Mouse (Mus musculus) liver, embryonic 15.5 days (tissue): ENCODE results near the gene Ccdc162. TPM values are rescaled to one million over a fixed set of nuclear protein-coding genes. Genes with fewer than 3 reads are reported as not detected.

Source experiments
- ATAC-seq: fragments of 200-750 bp; cut with Nextera tagmentation; 2 replicates; pipeline ENCODE4 v1.8.0; 2017; ENCODE audit warnings: moderate number of reproducible peaks, mild to moderate bottlenecking, moderate library complexity; ENCODE audit not compliant: insufficient read depth
- H3K27ac ChIP-seq: fragments of 300-500 bp; sonication (generic); replicated peaks from 2 replicates; pipeline ENCODE4 v1.5.1; 2015; ENCODE audit warnings: mild to moderate bottlenecking, inconsistent platforms
- H3K27me3 ChIP-seq: fragments of 300-500 bp; sonication (generic); 2 replicates; pipeline ENCODE4 v1.6.1; 2015; ENCODE audit warnings: mild to moderate bottlenecking, inconsistent platforms
- H3K36me3 ChIP-seq: fragments of 300-500 bp; sonication (generic); replicated peaks from 2 replicates; pipeline ENCODE4 v1.6.1; 2015; ENCODE audit warnings: moderate library complexity, mild to moderate bottlenecking, inconsistent platforms
- H3K4me1 ChIP-seq: fragments of 300-500 bp; sonication (generic); replicated peaks from 2 replicates; pipeline ENCODE4 v1.6.1; 2015; ENCODE audit warnings: inconsistent platforms
- H3K4me2 ChIP-seq: fragments of 300-500 bp; sonication (generic); 2 replicates; pipeline ENCODE4 v1.6.1; 2015; ENCODE audit warnings: moderate library complexity, mild to moderate bottlenecking, inconsistent platforms
- H3K4me3 ChIP-seq: fragments of 300-500 bp; sonication (generic); replicated peaks from 2 replicates; pipeline ENCODE4 v1.5.1; 2015; ENCODE audit warnings: mild to moderate bottlenecking, inconsistent platforms
- H3K9ac ChIP-seq: fragments of 300-500 bp; sonication (generic); 2 replicates; pipeline ENCODE4 v1.6.1; 2015; ENCODE audit warnings: moderate library complexity, mild to moderate bottlenecking, inconsistent platforms
- H3K9me3 ChIP-seq: fragments of 300-500 bp; sonication (generic); replicated peaks from 2 replicates; pipeline ENCODE4 v1.6.1; 2016; ENCODE audit warnings: inconsistent platforms
- WGBS: fragments of 180-500 bp; shearing (Covaris S2); methylation state at CpG from one replicate; pipeline ENCODE4 v1.1.7; 2015; ENCODE audit warnings: mixed read lengths; ENCODE audit not compliant: insufficient replicate concordance; 5-methylcytosine and 5-hydroxymethylcytosine counted together
- polyA plus RNA-seq: library from polyadenylated mRNA; unstranded; fragments of >200 nt; fragmentation: Nextera tagmentation; extraction: Ambion mirVana; gene quantifications from 2 replicates; pipeline ENCODE4 v1.2.1, GENCODE M21; 2015

Gene Ccdc162
- polyA plus RNA-seq, 1 experiment from 2014 or later: not detected

GRCm38 (mm10) chr10:41552847-41553589 is 163.4 kb downstream of the Ccdc162 start:
- peaks cover 6% of the 10 kb centered on the region; the same call in 1 of the 2 replicates for H3K4me1 ChIP-seq
- no peak overlapping the region for H3K27ac ChIP-seq
- ATAC-seq: no peak
- no peak overlapping the region for H3K4me3 ChIP-seq
- H3K4me2 ChIP-seq: no peak overlapping the region
- no peak overlapping the region for H3K9ac ChIP-seq
- H3K36me3 ChIP-seq: no peaks in the 10 kb centered on the region
- WGBS: 56% methylated on average over 14 of the region's 14 CpGs
- no peaks in the 10 kb centered on the region for H3K27me3 ChIP-seq
- H3K9me3 ChIP-seq: no peaks in the 10 kb centered on the region; the same call in 1 of the 2 replicates

- H3K27me3 ChIP-seq: no peaks in the 10 kb centered on the region
- H3K4me1 ChIP-seq: peaks cover 6% of the 10 kb centered on the region; the same call in 1 of the 2 replicates
- no peak overlapping the region for H3K4me3 ChIP-seq
- H3K27ac ChIP-seq: no peak overlapping the region
- H3K9ac ChIP-seq: no peak overlapping the region
- H3K9me3 ChIP-seq: no peaks in the 10 kb centered on the region; the same call in 1 of the 2 replicates
- H3K4me2 ChIP-seq: no peak overlapping the region
- ATAC-seq: no peak
- no peaks in the 10 kb centered on the region for H3K36me3 ChIP-seq
- WGBS: 12% methylated on average over 3 of the region's 3 CpGs
These were observed 164.1 kb downstream of the Ccdc162 start for GRCm38 (mm10) chr10:41552319-41552718.

GRCm38 (mm10) chr10:41550711-41551110 is 165.7 kb downstream of the Ccdc162 start:
- Histone ChIP-seq H3K9me3 (no peaks in the 10 kb centered on the region; the same call in 1 of the 2 replicates), H3K36me3 (no peaks in the 10 kb centered on the region), H3K4me2 (no peak overlapping the region), H3K27me3 (no peaks in the 10 kb centered on the region), H3K9ac (no peak overlapping the region), H3K4me1 (peaks cover 6% of the 10 kb centered on the region; the same call in 1 of the 2 replicates), H3K27ac (no peak overlapping the region), H3K4me3 (no peak overlapping the region)
- 63% methylated on average over 7 of the region's 7 CpGs for WGBS
- no peak for ATAC-seq

GRCm38 (mm10) chr10:41546396-41547165 is 169.9 kb downstream of the Ccdc162 start:
- Histone ChIP-seq H3K4me2 (no peak overlapping the region), H3K27me3 (no peaks in the 10 kb centered on the region), H3K4me3 (no peak overlapping the region), H3K9me3 (no peaks in the 10 kb centered on the region; the same call in 1 of the 2 replicates), H3K27ac (no peak overlapping the region), H3K4me1 (peaks cover 8% of the 10 kb centered on the region), H3K36me3 (no peaks in the 10 kb centered on the region), H3K9ac (no peak overlapping the region)
- ATAC-seq: no peak
- 59% methylated on average over 13 of the region's 13 CpGs for WGBS

GRCm38 (mm10) chr10:41545224-41545755 is 171.1 kb downstream of the Ccdc162 start:
- ATAC-seq: no peak
- Histone ChIP-seq H3K9me3 (no peaks in the 10 kb centered on the region; the same call in 1 of the 2 replicates), H3K27ac (no peak overlapping the region), H3K27me3 (no peaks in the 10 kb centered on the region), H3K36me3 (no peaks in the 10 kb centered on the region), H3K4me2 (peak overlapping the region; percentile 29), H3K4me3 (no peak overlapping the region), H3K4me1 (peaks cover 8% of the 10 kb centered on the region), H3K9ac (no peak overlapping the region)
- 39% methylated on average over 7 of the region's 7 CpGs for WGBS

- Histone ChIP-seq H3K4me2 (peak overlapping the region; percentile 29), H3K9ac (no peak overlapping the region), H3K4me3 (no peak overlapping the region), H3K27ac (no peak overlapping the region), H3K4me1 (peaks cover 8% of the 10 kb centered on the region), H3K36me3 (no peaks in the 10 kb centered on the region), H3K9me3 (no peaks in the 10 kb centered on the region; the same call in 1 of the 2 replicates), H3K27me3 (no peaks in the 10 kb centered on the region)
- no peak for ATAC-seq
- WGBS: 7% methylated on average over 7 of the region's 7 CpGs
These were observed 171.8 kb downstream of the Ccdc162 start for GRCm38 (mm10) chr10:41544481-41545190.

GRCm38 (mm10) chr10:41543844-41544243 is 172.6 kb downstream of the Ccdc162 start:
- ATAC-seq: no peak
- no peak overlapping the region for H3K27ac ChIP-seq

GRCm38 (mm10) chr10:41543439-41543838 is 173.0 kb downstream of the Ccdc162 start:
- WGBS: 44% methylated on average over 4 of the region's 4 CpGs
- no peak overlapping the region for H3K4me2 ChIP-seq
- H3K27me3 ChIP-seq: no peaks in the 10 kb centered on the region
- H3K27ac ChIP-seq: no peak overlapping the region
- H3K4me1 ChIP-seq: peaks cover 8% of the 10 kb centered on the region
- H3K36me3 ChIP-seq: no peaks in the 10 kb centered on the region
- no peak overlapping the region for H3K4me3 ChIP-seq
- H3K9me3 ChIP-seq: no peaks in the 10 kb centered on the region
- H3K9ac ChIP-seq: no peak overlapping the region
- ATAC-seq: no peak

More at GRCm38 (mm10) chr10:41543844-41544243, 172.6 kb downstream of the Ccdc162 start:
- no peak overlapping the region for H3K4me2 ChIP-seq
- no peaks in the 10 kb centered on the region for H3K36me3 ChIP-seq
- H3K27me3 ChIP-seq: no peaks in the 10 kb centered on the region
- H3K9ac ChIP-seq: no peak overlapping the region
- no peak overlapping the region for H3K4me3 ChIP-seq
- H3K9me3 ChIP-seq: no peaks in the 10 kb centered on the region
- 40% methylated on average over 2 of the region's 2 CpGs for WGBS
- H3K4me1 ChIP-seq: peaks cover 8% of the 10 kb centered on the region

- no peaks in the 10 kb centered on the region for H3K36me3 ChIP-seq
- H3K4me1 ChIP-seq: peaks cover 8% of the 10 kb centered on the region
- ATAC-seq: no peak
- no peak overlapping the region for H3K27ac ChIP-seq
- H3K9ac ChIP-seq: no peak overlapping the region
- no peak overlapping the region for H3K4me2 ChIP-seq
- H3K9me3 ChIP-seq: no peaks in the 10 kb centered on the region
- WGBS: 85% methylated on average over 6 of the region's 6 CpGs
- H3K4me3 ChIP-seq: no peak overlapping the region
- H3K27me3 ChIP-seq: no peaks in the 10 kb centered on the region
These were observed 174.4 kb downstream of the Ccdc162 start for GRCm38 (mm10) chr10:41542057-41542456.

- Histone ChIP-seq H3K27ac (no peak overlapping the region), H3K9me3 (no peaks in the 10 kb centered on the region), H3K4me3 (no peak overlapping the region), H3K4me1 (no peaks in the 10 kb centered on the region), H3K9ac (no peak overlapping the region), H3K36me3 (0 out of 2 replicates have a peak, but pooled peaks cover 6% of the 10 kb centered on the region), H3K27me3 (no peaks in the 10 kb centered on the region), H3K4me2 (no peak overlapping the region)
- ATAC-seq: no peak
- 69% methylated on average over 4 of the region's 4 CpGs for WGBS
These were observed 177.4 kb downstream of the Ccdc162 start for GRCm38 (mm10) chr10:41538986-41539385.
